Mouse (Mus musculus) MEL-GATA-1-ER (cell line): ENCODE measurements around the gene Dcaf5.

Experiments
- DNase-seq: peaks from one replicate; pipeline ENCODE4 v3.0.0-alpha.2; 2012; ENCODE audit warnings: low read depth; ENCODE audit errors: extremely low read depth

The Dcaf5 gene

GRCm38 (mm10) chr12:80436336-80436976 is at the start of gene Dcaf5:
Gene Dcaf5 (minus strand): TSS chr12:80436601.
- no peak for DNase-seq

GRCm38 (mm10) chr12:80483397-80483796 is 47.0 kb upstream of the Dcaf5 start:
- DNase-seq = no peak

- no peak for DNase-seq
Measured at GRCm38 (mm10) chr12:80479986-80480385, 43.6 kb upstream of the Dcaf5 start.

GRCm38 (mm10) chr12:80473731-80474130 is 37.3 kb upstream of the Dcaf5 start:
- DNase-seq = peak; percentile 22

GRCm38 (mm10) chr12:80471926-80472325 is 35.5 kb upstream of the Dcaf5 start:
- DNase-seq = no peak

- DNase-seq = no peak
Measured at GRCm38 (mm10) chr12:80470206-80470605, 33.8 kb upstream of the Dcaf5 start.

GRCm38 (mm10) chr12:80463666-80464269 is 27.4 kb upstream of the Dcaf5 start:
- no peak for DNase-seq

- peak; percentile 87 for DNase-seq
Measured at GRCm38 (mm10) chr12:80462942-80463651, 26.7 kb upstream of the Dcaf5 start, which contains the start of gene Exd2. Gene Exd2 (plus strand): TSS chr12:80463095.

GRCm38 (mm10) chr12:80462292-80462896 is 26.0 kb upstream of the Dcaf5 start:
- peak; percentile 32 for DNase-seq

GRCm38 (mm10) chr12:80458033-80458432 is 21.6 kb upstream of the Dcaf5 start:
- no peak for DNase-seq

- no peak for DNase-seq
Measured at GRCm38 (mm10) chr12:80453506-80453905, 17.1 kb upstream of the Dcaf5 start.

GRCm38 (mm10) chr12:80444525-80445109 is 8.2 kb upstream of the Dcaf5 start:
- no peak for DNase-seq

GRCm38 (mm10) chr12:80440957-80441356 is 4.6 kb upstream of the Dcaf5 start:
- DNase-seq = no peak

GRCm38 (mm10) chr12:80437051-80437675 is 762 bp upstream of the Dcaf5 start:
- no peak for DNase-seq

GRCm38 (mm10) chr12:80435887-80436286 is 514 bp downstream of the Dcaf5 start:
- no peak for DNase-seq

- no peak for DNase-seq
Measured at GRCm38 (mm10) chr12:80434961-80435691, 1.3 kb downstream of the Dcaf5 start.

- DNase-seq = no peak
Measured at GRCm38 (mm10) chr12:80434601-80434960, 1.8 kb downstream of the Dcaf5 start.

- DNase-seq = no peak
Measured at GRCm38 (mm10) chr12:80433266-80433665, 3.1 kb downstream of the Dcaf5 start.

GRCm38 (mm10) chr12:80427683-80428082 is 8.7 kb downstream of the Dcaf5 start:
- DNase-seq = no peak

GRCm38 (mm10) chr12:80415100-80415499 is 21.3 kb downstream of the Dcaf5 start:
- DNase-seq = no peak

GRCm38 (mm10) chr12:80410855-80411254 is 25.5 kb downstream of the Dcaf5 start:
- no peak for DNase-seq
